Mouse (Mus musculus): ENCODE results near the gene Pde3b. TPM values are rescaled to one million over a fixed set of nuclear protein-coding genes. Genes with fewer than 3 reads are reported as not detected.

Gene Pde3b
- total and polyA plus RNA-seq, 2 experiments from 2014 or later: 3.4 to 18.3 TPM

- ATAC-seq (no peak), DNase-seq (ENCODE audit: low spot score) (no peak)
- Histone ChIP-seq H3K4me3 (ENCODE audit: low read length) (no peak overlapping the region), H3K27me3 (ENCODE audit: insufficient read depth, low read length) (no peaks in the 10 kb centered on the region), H3K4me2 (ENCODE audit: low read depth, low read length) (no peak overlapping the region), H3K27ac (no peak overlapping the region), H3K4me1 (ENCODE audit: insufficient read depth, low read length) (no peaks in the 10 kb centered on the region), H3K9ac (replicated peaks; ENCODE audit: low read length) (no peak overlapping the region), H3K36me3 (ENCODE audit: insufficient read depth, low read length) (no peaks in the 10 kb centered on the region), H3K9me3 (ENCODE audit: low read length) (no peaks in the 10 kb centered on the region)
- TF ChIP-seq CTCF (IDR thresholded peaks at IDR 0.05; ENCODE audit: low read depth): no peak
- WGBS: 86% methylated on average over 1 of the region's 1 CpGs
These were observed 39.8 kb downstream of the Pde3b start for GRCm38 (mm10) chr7:114454858-114455257.

DNA sequence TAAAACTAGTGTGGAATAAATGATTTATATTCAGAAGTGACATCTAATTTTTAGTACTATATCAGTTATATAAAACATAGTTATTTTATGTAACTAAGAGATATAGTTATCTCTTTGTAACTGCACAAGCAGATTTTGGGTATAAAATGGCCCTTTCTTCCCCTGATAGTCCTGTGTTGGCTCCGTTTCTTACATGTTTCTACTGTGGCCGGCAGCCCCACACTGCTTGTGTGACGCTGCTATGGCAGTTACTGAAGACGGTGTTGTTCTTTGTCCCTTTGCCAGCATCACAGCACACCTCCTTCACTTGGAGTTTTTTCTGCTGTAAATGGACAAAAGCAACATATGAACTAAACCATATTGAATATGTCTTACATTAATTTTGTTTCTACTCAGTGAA is 41.8 kb downstream of the Pde3b start:
- no peaks in the 10 kb centered on the region for H3K36me3 ChIP-seq (ENCODE audit: insufficient read depth, low read length)
- ATAC-seq: no peak
- no peak for DNase-seq (ENCODE audit: low spot score)
- no peaks in the 10 kb centered on the region for H3K4me1 ChIP-seq (ENCODE audit: insufficient read depth, low read length)
- no peak overlapping the region for H3K9ac ChIP-seq (replicated peaks; ENCODE audit: low read length)
- 57% methylated on average over 4 of the region's 4 CpGs for WGBS
- H3K9me3 ChIP-seq (ENCODE audit: low read length): no peaks in the 10 kb centered on the region
- H3K4me3 ChIP-seq (ENCODE audit: low read length): no peak overlapping the region
- H3K27me3 ChIP-seq (ENCODE audit: insufficient read depth, low read length): no peaks in the 10 kb centered on the region
- no peak for TF ChIP-seq CTCF (IDR thresholded peaks at IDR 0.05; ENCODE audit: low read depth)
- H3K27ac ChIP-seq: no peak overlapping the region
- no peak overlapping the region for H3K4me2 ChIP-seq (ENCODE audit: low read depth, low read length)

GRCm38 (mm10) chr7:114459909-114460308 is 44.8 kb downstream of the Pde3b start:
- no peak overlapping the region for H3K27ac ChIP-seq
- TF ChIP-seq CTCF (IDR thresholded peaks at IDR 0.05; ENCODE audit: low read depth): no peak
- ATAC-seq (no peak), DNase-seq (ENCODE audit: low spot score) (no peak)
- no peaks in the 10 kb centered on the region for H3K4me1 ChIP-seq (ENCODE audit: insufficient read depth, low read length)
- H3K4me3 ChIP-seq (ENCODE audit: low read length): no peak overlapping the region
- no peak overlapping the region for H3K9ac ChIP-seq (replicated peaks; ENCODE audit: low read length)
- H3K36me3 ChIP-seq (ENCODE audit: insufficient read depth, low read length): no peaks in the 10 kb centered on the region
- H3K27me3 ChIP-seq (ENCODE audit: insufficient read depth, low read length): no peaks in the 10 kb centered on the region
- no peak overlapping the region for H3K4me2 ChIP-seq (ENCODE audit: low read depth, low read length)
- H3K9me3 ChIP-seq (ENCODE audit: low read length): no peaks in the 10 kb centered on the region
- WGBS: 68% methylated on average over 1 of the region's 1 CpGs

DNA sequence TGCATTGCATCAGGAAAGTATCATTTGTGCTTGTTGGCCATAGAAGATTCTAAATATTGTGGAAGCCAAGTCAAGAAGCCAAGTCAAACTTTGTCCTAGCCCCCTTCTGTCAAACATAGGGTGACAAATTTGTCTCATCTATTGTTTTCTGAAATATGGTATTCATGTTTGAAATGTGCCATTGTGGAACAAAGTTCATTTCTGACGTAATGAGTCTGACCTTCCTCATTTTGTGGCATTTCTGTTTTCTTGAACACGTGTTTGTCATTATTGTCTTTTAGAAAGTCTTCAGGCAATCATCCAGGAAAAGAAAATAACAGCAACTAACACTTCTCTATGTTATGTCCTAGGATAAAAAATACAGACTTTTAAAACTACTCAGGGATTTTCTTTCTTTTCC is 46.6 kb downstream of the Pde3b start:
- no peak for ATAC-seq
- WGBS: 59% methylated on average over 2 of the region's 2 CpGs
- no peak for TF ChIP-seq CTCF (IDR thresholded peaks at IDR 0.05; ENCODE audit: low read depth)

GRCm38 (mm10) chr7:114466358-114466757 is 51.3 kb downstream of the Pde3b start:
- Histone ChIP-seq H3K4me3 (ENCODE audit: low read length) (no peak overlapping the region), H3K9me3 (ENCODE audit: low read length) (no peaks in the 10 kb centered on the region), H3K4me2 (ENCODE audit: low read depth, low read length) (no peak overlapping the region), H3K27ac (no peak overlapping the region), H3K9ac (replicated peaks; ENCODE audit: low read length) (no peak overlapping the region), H3K36me3 (ENCODE audit: insufficient read depth, low read length) (no peaks in the 10 kb centered on the region), H3K27me3 (ENCODE audit: insufficient read depth, low read length) (no peaks in the 10 kb centered on the region), H3K4me1 (ENCODE audit: insufficient read depth, low read length) (no peaks in the 10 kb centered on the region)
- TF ChIP-seq CTCF (IDR thresholded peaks at IDR 0.05; ENCODE audit: low read depth): no peak
- ATAC-seq (no peak), DNase-seq (ENCODE audit: low spot score) (no peak)
- WGBS: 89% methylated on average over 3 of the region's 3 CpGs

More for the DNA sequence above, 46.6 kb downstream of the Pde3b start:
- Histone ChIP-seq H3K9ac (replicated peaks; ENCODE audit: low read length) (no peak overlapping the region), H3K4me2 (ENCODE audit: low read depth, low read length) (no peak overlapping the region), H3K9me3 (ENCODE audit: low read length) (no peaks in the 10 kb centered on the region), H3K36me3 (ENCODE audit: insufficient read depth, low read length) (no peaks in the 10 kb centered on the region), H3K4me3 (ENCODE audit: low read length) (no peak overlapping the region), H3K27me3 (ENCODE audit: insufficient read depth, low read length) (no peaks in the 10 kb centered on the region), H3K4me1 (ENCODE audit: insufficient read depth, low read length) (no peaks in the 10 kb centered on the region), H3K27ac (no peak overlapping the region)
- DNase-seq (ENCODE audit: low spot score): no peak

- WGBS: 73% methylated on average over 2 of the region's 2 CpGs
- H3K4me3 ChIP-seq (ENCODE audit: low read length): no peak overlapping the region
- H3K36me3 ChIP-seq (ENCODE audit: insufficient read depth, low read length): no peaks in the 10 kb centered on the region
- DNase-seq (ENCODE audit: low spot score) (no peak), ATAC-seq (no peak)
- H3K9ac ChIP-seq (replicated peaks; ENCODE audit: low read length): no peak overlapping the region
- H3K27ac ChIP-seq: no peak overlapping the region
- H3K4me1 ChIP-seq (ENCODE audit: insufficient read depth, low read length): no peaks in the 10 kb centered on the region
- no peaks in the 10 kb centered on the region for H3K9me3 ChIP-seq (ENCODE audit: low read length)
- H3K27me3 ChIP-seq (ENCODE audit: insufficient read depth, low read length): no peaks in the 10 kb centered on the region
- TF ChIP-seq CTCF (IDR thresholded peaks at IDR 0.05; ENCODE audit: low read depth): no peak
- no peak overlapping the region for H3K4me2 ChIP-seq (ENCODE audit: low read depth, low read length)
These were observed 57.4 kb downstream of the Pde3b start for GRCm38 (mm10) chr7:114472471-114472870.

DNA sequence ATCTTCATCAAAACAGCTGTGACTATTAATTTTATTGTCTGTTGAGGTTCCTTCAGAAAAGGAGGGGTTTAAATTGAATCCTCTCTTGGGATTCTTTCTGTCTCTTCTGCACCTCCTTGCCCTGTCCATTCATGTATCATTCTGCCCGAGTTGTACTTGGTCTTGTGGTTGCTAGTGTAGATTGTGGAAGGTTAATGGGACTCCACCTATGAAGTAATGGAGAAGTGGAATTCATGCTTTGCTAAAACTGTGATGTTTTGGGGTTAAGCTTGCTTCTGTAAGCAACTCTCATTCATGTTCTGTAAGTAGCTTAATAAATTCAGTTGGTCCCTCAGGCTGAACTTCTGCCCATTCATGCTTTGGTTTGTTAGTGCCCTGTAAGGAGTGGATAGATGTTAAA is 59.8 kb downstream of the Pde3b start:
- H3K4me1 ChIP-seq (ENCODE audit: insufficient read depth, low read length): no peaks in the 10 kb centered on the region
- TF ChIP-seq CTCF (IDR thresholded peaks at IDR 0.05; ENCODE audit: low read depth): no peak
- no peak overlapping the region for H3K9ac ChIP-seq (replicated peaks; ENCODE audit: low read length)
- H3K36me3 ChIP-seq (ENCODE audit: insufficient read depth, low read length): no peaks in the 10 kb centered on the region
- H3K4me2 ChIP-seq (ENCODE audit: low read depth, low read length): no peak overlapping the region
- no peak for ATAC-seq
- no peak overlapping the region for H3K4me3 ChIP-seq (ENCODE audit: low read length)
- WGBS: 73% methylated on average over 1 of the region's 1 CpGs
- H3K9me3 ChIP-seq (ENCODE audit: low read length): no peaks in the 10 kb centered on the region
- no peaks in the 10 kb centered on the region for H3K27me3 ChIP-seq (ENCODE audit: insufficient read depth, low read length)
- DNase-seq (ENCODE audit: low spot score): no peak
- no peak overlapping the region for H3K27ac ChIP-seq

Data from hindbrain, postnatal 0 days (tissue).